ENCODE assay signal across 25 mouse cellular contexts in genomic region chr4:63023465-63023864, GRCm38 (mm10). TPM values are rescaled to one million over a fixed set of nuclear protein-coding genes. Genes with fewer than 3 reads are reported as not detected.
DNase-seq lines count a peak whose midpoint lies in the region; ATAC-seq lines count a peak whose summit lies in the region.
"Had no signal": no experiment of that assay in that cellular context is flagged by ENCODE, and none has a peak within 500 bp of the region (broad histone marks: within the 10 kb centered on the region; RNA-seq: fewer than 3 reads in every experiment).

No protein-coding gene starts in this region.

- no peaks in the 10 kb centered on the region for H3K9me3 ChIP-seq in forebrain, embryonic 11.5 days (ENCODE audit: control insufficient read depth, low read length)
- H3K9me3 ChIP-seq in forebrain, embryonic 10.5 days: peaks cover 8% of the 10 kb centered on the region
- no peaks in the 10 kb centered on the region for H3K9me3 ChIP-seq in heart, embryonic 10.5 days
- H3K9me3 ChIP-seq: embryonic facial prominence, embryonic 10.5 days; embryonic facial prominence, embryonic 12.5 days; forebrain, embryonic 15.5 days had no signal

- H3K27me3 ChIP-seq in forebrain, embryonic 11.5 days (ENCODE audit: control insufficient read depth, insufficient read depth, low read length): no peaks in the 10 kb centered on the region
- no peaks in the 10 kb centered on the region for H3K27me3 ChIP-seq in forebrain, embryonic 10.5 days (ENCODE audit: poor library complexity, severe bottlenecking)
- H3K27me3 ChIP-seq in heart, embryonic 10.5 days (ENCODE audit: insufficient read depth, poor library complexity, severe bottlenecking): no peaks in the 10 kb centered on the region
- H3K27me3 ChIP-seq: embryonic facial prominence, embryonic 12.5 days; forebrain, embryonic 13.5 days; forebrain, embryonic 15.5 days; Patski had no signal

- H3K4me1 ChIP-seq in forebrain, embryonic 11.5 days (replicated peaks; ENCODE audit: control insufficient read depth, insufficient read depth, low read length): no peaks in the 10 kb centered on the region
- 0 out of 2 replicates have a peak, but pooled peaks cover 4% of the 10 kb centered on the region for H3K4me1 ChIP-seq in forebrain, embryonic 10.5 days
- peaks cover 14% of the 10 kb centered on the region; the same call in 1 of the 2 replicates for H3K4me1 ChIP-seq in heart, embryonic 10.5 days
- H3K4me1 ChIP-seq: forebrain, embryonic 15.5 days had no signal

- no peak for ATAC-seq in forebrain, embryonic 11.5 days (replicated peaks; ENCODE audit: low FRiP score)
- ATAC-seq: activated CD4-positive, CD25-positive, alpha-beta regulatory T cell, adult 4 months; CD4-positive, CD25-positive, alpha-beta regulatory T cell, adult 4 months; forebrain, embryonic 13.5 days; forebrain, embryonic 15.5 days; forebrain, postnatal 0 days; Patski had no signal

- H3K4me2 ChIP-seq in forebrain, embryonic 11.5 days (ENCODE audit: low read depth, low read length, severe bottlenecking): no peak overlapping the region
- H3K4me2 ChIP-seq: embryonic facial prominence, embryonic 12.5 days; forebrain, embryonic 13.5 days; forebrain, embryonic 15.5 days had no signal

- H3K9ac ChIP-seq in forebrain, embryonic 11.5 days (ENCODE audit: low read length): no peak overlapping the region
- H3K9ac ChIP-seq: embryonic facial prominence, embryonic 12.5 days; forebrain, embryonic 13.5 days; forebrain, embryonic 15.5 days; forebrain, postnatal 0 days had no signal

- peak; percentile 30 for DNase-seq in forebrain, embryonic 11.5 days (ENCODE audit: low spot score)
- no peak for DNase-seq in forebrain, embryonic 10.5 days (ENCODE audit: extremely low spot score, low spot score)
- peak; percentile 58 for DNase-seq in heart, embryonic 10.5 days (ENCODE audit: low spot score)
- DNase-seq in heart, postnatal 14 days: no peak
- peak; percentile 1 for DNase-seq in thymus, postnatal 14 days
- DNase-seq in thymus, postnatal 25 days: no peak
- DNase-seq: adrenal gland, adult 8-10 months; adrenal gland, postnatal 14 days; adrenal gland, postnatal 36 days; B cell, adult 2 months; cerebellum, adult 11-12 months; cerebellum, adult 2 months; cerebellum, adult 9-10 months; cerebellum, postnatal 10 days; cerebellum, postnatal 25 days; forebrain, postnatal 0 days had no signal

- WGBS in forebrain, embryonic 11.5 days: 93% methylated on average over 7 of the region's 7 CpGs
- WGBS in forebrain, embryonic 10.5 days: 93% methylated on average over 7 of the region's 7 CpGs
- WGBS in heart, embryonic 10.5 days: 81% methylated on average over 7 of the region's 7 CpGs

- H3K36me3 ChIP-seq in forebrain, embryonic 11.5 days (ENCODE audit: control insufficient read depth, insufficient read depth, low read length): no peaks in the 10 kb centered on the region
- H3K36me3 ChIP-seq in forebrain, embryonic 10.5 days (replicated peaks): peaks cover 15% of the 10 kb centered on the region; the same call in 1 of the 2 replicates
- peaks cover 6% of the 10 kb centered on the region; the same call in 1 of the 2 replicates for H3K36me3 ChIP-seq in heart, embryonic 10.5 days
- H3K36me3 ChIP-seq: forebrain, embryonic 15.5 days; G1E had no signal

- no peak overlapping the region for H3K27ac ChIP-seq in forebrain, embryonic 11.5 days (ENCODE audit: low read depth, low read length)
- H3K27ac ChIP-seq in forebrain, embryonic 10.5 days: no peak overlapping the region
- H3K27ac ChIP-seq in heart, embryonic 10.5 days: no peak overlapping the region
- H3K27ac ChIP-seq: embryonic facial prominence, embryonic 10.5 days; embryonic facial prominence, embryonic 12.5 days; forebrain, embryonic 13.5 days; forebrain, embryonic 15.5 days had no signal

- no peak overlapping the region for H3K4me3 ChIP-seq in forebrain, embryonic 11.5 days (ENCODE audit: low read depth, low read length)
- H3K4me3 ChIP-seq in forebrain, embryonic 10.5 days: no peak overlapping the region
- H3K4me3 ChIP-seq in heart, embryonic 10.5 days: no peak overlapping the region
- H3K4me3 ChIP-seq: embryonic facial prominence, embryonic 10.5 days; embryonic facial prominence, embryonic 12.5 days; forebrain, embryonic 13.5 days; forebrain, embryonic 15.5 days had no signal

- intact Hi-C loops in heart, postnatal 14 days (cut with DNase I): loop anchor here (5.0 kb wide), 2 partner anchors 89 to 241 kb away; no protein-coding TSS in a partner anchor

RNA-seq across cellular contexts. Expression of gene Zfp618, which starts 58.1 kb away (rescaled TPM):
- polyA plus RNA-seq in forebrain, embryonic 11.5 days (2014; fragmentation: Nextera tagmentation; extraction: Ambion mirVana): 27.7 and 33.5 TPM in 2 replicates
- polyA plus RNA-seq in forebrain, embryonic 10.5 days (2016; fragmentation: Nextera tagmentation; extraction: Ambion mirVana): 21.4 and 23.3 TPM in 2 replicates
- 9.5 and 18.1 TPM in 2 replicates for polyA plus RNA-seq in heart, embryonic 10.5 days (2016; fragmentation: Nextera tagmentation; extraction: Ambion mirVana)
- total RNA-seq in heart, postnatal 14 days (2021): 1 to 10 TPM; 1.6 to 1.8 TPM
- total RNA-seq: CH12.LX had no signal
- polyA plus RNA-seq: G1E had no signal

Comparison
In these comparisons a context has a peak if more than half of its experiments do, and no peak if none do; other contexts are left out.
1. DNase-seq: peak in forebrain, embryonic 11.5 days (single experiment), heart, embryonic 10.5 days (single experiment) and thymus, postnatal 14 days (single experiment); none in forebrain, embryonic 10.5 days (single experiment), heart, postnatal 14 days (0 of 2) and thymus, postnatal 25 days (single experiment).